In genomic region chr4:106939223-106939918, GRCm38 (mm10) we compare ENCODE assay signal across 8 mouse cellular contexts. TPM values are rescaled to one million over a fixed set of nuclear protein-coding genes. Genes with fewer than 3 reads are reported as not detected.
DNase-seq lines count a peak whose midpoint lies in the region; ATAC-seq and TF ChIP-seq lines count a peak whose summit lies in the region.

No protein-coding gene starts in this region.

- ATAC-seq in hindbrain, embryonic 13.5 days (ENCODE audit: low FRiP score) = peak; percentile 63
- no peak for ATAC-seq in limb, embryonic 14.5 days (ENCODE audit: low FRiP score, low read depth)
- peak; percentile 66 for ATAC-seq in neural tube, embryonic 13.5 days (ENCODE audit: low read depth)

- peak overlapping the region; percentile 33 for H3K4me2 ChIP-seq in hindbrain, embryonic 13.5 days
- peak overlapping the region; percentile 5; the same call in 1 of the 2 replicates for H3K4me2 ChIP-seq in limb, embryonic 14.5 days (replicated peaks; ENCODE audit: low read depth, low read length, severe bottlenecking)
- H3K4me2 ChIP-seq in neural tube, embryonic 13.5 days = peak overlapping the region; percentile 34

- peaks cover 98% of the 10 kb centered on the region for H3K4me1 ChIP-seq in hindbrain, embryonic 13.5 days (replicated peaks)
- H3K4me1 ChIP-seq in limb, embryonic 14.5 days (ENCODE audit: control insufficient read depth, insufficient read depth, low read length) = peaks cover 48% of the 10 kb centered on the region
- H3K4me1 ChIP-seq in neural tube, embryonic 13.5 days (replicated peaks) = peaks cover 98% of the 10 kb centered on the region

- H3K27ac ChIP-seq in gastrocnemius, adult 2 months = peak overlapping the region; percentile 16; the same call in 1 of the 2 replicates
- H3K27ac ChIP-seq in hindbrain, embryonic 13.5 days = peak overlapping the region; percentile 88
- H3K27ac ChIP-seq in limb, embryonic 14.5 days (replicated peaks; ENCODE audit: low read depth, low read length) = peak overlapping the region; percentile 46; the same call in 1 of the 2 replicates
- H3K27ac ChIP-seq in neural tube, embryonic 13.5 days (replicated peaks) = peak overlapping the region; percentile 85

- H3K9me3 ChIP-seq in hindbrain, embryonic 13.5 days = no peaks in the 10 kb centered on the region
- H3K9me3 ChIP-seq in limb, embryonic 14.5 days (ENCODE audit: control insufficient read depth, low read length) = no peaks in the 10 kb centered on the region
- no peaks in the 10 kb centered on the region for H3K9me3 ChIP-seq in neural tube, embryonic 13.5 days

- H3K9ac ChIP-seq in hindbrain, embryonic 13.5 days = peak overlapping the region; percentile 56
- no peak overlapping the region; the same call in 1 of the 2 replicates for H3K9ac ChIP-seq in limb, embryonic 14.5 days (ENCODE audit: low read depth, low read length, severe bottlenecking)
- peak overlapping the region; percentile 53 for H3K9ac ChIP-seq in neural tube, embryonic 13.5 days

- no peaks in the 10 kb centered on the region for H3K27me3 ChIP-seq in hindbrain, embryonic 13.5 days
- H3K27me3 ChIP-seq in limb, embryonic 14.5 days (ENCODE audit: control insufficient read depth, insufficient read depth, low read length) = no peaks in the 10 kb centered on the region
- no peaks in the 10 kb centered on the region for H3K27me3 ChIP-seq in neural tube, embryonic 13.5 days

- DNase-seq in gastrocnemius, adult 2 months = peak; percentile 48
- DNase-seq in gastrocnemius, postnatal 36 days = no peak
- DNase-seq in R1 (ENCODE audit: low read depth, low spot score) = peak; percentile 87
- DNase-seq in embryo, embryonic 9.5 days (ENCODE audit: extremely low spot score) = peak; percentile 66
- peak; percentile 37 for DNase-seq in limb, embryonic 14.5 days (ENCODE audit: low spot score)
- DNase-seq in frontal cortex, postnatal 14 days (ENCODE audit: low spot score in 2 of 2) = no peak

- WGBS in hindbrain, embryonic 13.5 days = 3% methylated on average over 6 of the region's 6 CpGs
- WGBS in limb, embryonic 14.5 days = 16% methylated on average over 6 of the region's 6 CpGs
- WGBS in neural tube, embryonic 13.5 days = 8% methylated on average over 6 of the region's 6 CpGs

- no peak for TF ChIP-seq POLR2A in limb, embryonic 14.5 days (IDR thresholded peaks at IDR 0.05; ENCODE audit: borderline replicate concordance, extremely low read depth, insufficient read depth, insufficient read length)

- no peak for TF ChIP-seq CTCF in gastrocnemius, adult 2 months (IDR thresholded peaks at IDR 0.05)

- peaks cover 10% of the 10 kb centered on the region for H3K36me3 ChIP-seq in hindbrain, embryonic 13.5 days
- peaks cover 40% of the 10 kb centered on the region for H3K36me3 ChIP-seq in limb, embryonic 14.5 days (ENCODE audit: control insufficient read depth, insufficient read depth, low read length)
- peaks cover 7% of the 10 kb centered on the region for H3K36me3 ChIP-seq in neural tube, embryonic 13.5 days

- H3K4me3 ChIP-seq in gastrocnemius, adult 2 months = no peak overlapping the region
- H3K4me3 ChIP-seq in hindbrain, embryonic 13.5 days = no peak overlapping the region
- H3K4me3 ChIP-seq in limb, embryonic 14.5 days (replicated peaks; ENCODE audit: low read length) = no peak overlapping the region
- no peak overlapping the region; the same call in 1 of the 2 replicates for H3K4me3 ChIP-seq in neural tube, embryonic 13.5 days

- intact Hi-C loops in gastrocnemius, adult 2 months (cut with DNase I) = no loop called here
- intact Hi-C loops in gastrocnemius, postnatal 36 days (cut with DNase I) = no loop called here

RNA-seq across cellular contexts. Expression of gene Ssbp3, which starts 28.9 kb away (rescaled TPM):
- 10 to 100 TPM; 23.7 to 30.0 TPM for total RNA-seq in gastrocnemius, adult 2 months (2021)
- 10 to 100 TPM; 21.3 to 25.6 TPM for total RNA-seq in gastrocnemius, postnatal 36 days (2021)
- polyA plus RNA-seq in hindbrain, embryonic 13.5 days (2015; fragmentation: Nextera tagmentation; extraction: Ambion mirVana) = 179 and 180 TPM in 2 replicates
- 191 and 202 TPM in 2 replicates for polyA plus RNA-seq in limb, embryonic 14.5 days (2012; rRNA removed)
- 94.3 and 115 TPM in 2 replicates for polyA plus RNA-seq in limb, embryonic 14.5 days (2014; fragmentation: Nextera tagmentation; extraction: Ambion mirVana)
- polyA plus RNA-seq in neural tube, embryonic 13.5 days (2015; fragmentation: Nextera tagmentation; extraction: Ambion mirVana) = 186 and 191 TPM in 2 replicates

Comparison
In these comparisons a context has a peak if more than half of its experiments do, and no peak if none do; other contexts are left out.
1. DNase-seq: peak in gastrocnemius, adult 2 months (single experiment), R1 (single experiment), embryo, embryonic 9.5 days (single experiment) and limb, embryonic 14.5 days (single experiment); none in gastrocnemius, postnatal 36 days (0 of 2) and frontal cortex, postnatal 14 days (0 of 2).
2. H3K27ac ChIP-seq: peak in every context shown above with its lines; median percentile 88 in hindbrain, embryonic 13.5 days; 85 in neural tube, embryonic 13.5 days; 46 in limb, embryonic 14.5 days; 16 in gastrocnemius, adult 2 months.
3. Peak in every context shown above with its lines, with median percentiles within 50 percentile points of each other: H3K4me2 ChIP-seq.